Mouse (Mus musculus): ENCODE data around the gene Cd274. TPM values are rescaled to one million over a fixed set of nuclear protein-coding genes. Genes with fewer than 3 reads are reported as not detected.

Cd274 gene
- polyA plus RNA-seq (2017; shearing (Covaris generic)): 10 to 100 TPM; 37.7 to 48.6 TPM

DNA sequence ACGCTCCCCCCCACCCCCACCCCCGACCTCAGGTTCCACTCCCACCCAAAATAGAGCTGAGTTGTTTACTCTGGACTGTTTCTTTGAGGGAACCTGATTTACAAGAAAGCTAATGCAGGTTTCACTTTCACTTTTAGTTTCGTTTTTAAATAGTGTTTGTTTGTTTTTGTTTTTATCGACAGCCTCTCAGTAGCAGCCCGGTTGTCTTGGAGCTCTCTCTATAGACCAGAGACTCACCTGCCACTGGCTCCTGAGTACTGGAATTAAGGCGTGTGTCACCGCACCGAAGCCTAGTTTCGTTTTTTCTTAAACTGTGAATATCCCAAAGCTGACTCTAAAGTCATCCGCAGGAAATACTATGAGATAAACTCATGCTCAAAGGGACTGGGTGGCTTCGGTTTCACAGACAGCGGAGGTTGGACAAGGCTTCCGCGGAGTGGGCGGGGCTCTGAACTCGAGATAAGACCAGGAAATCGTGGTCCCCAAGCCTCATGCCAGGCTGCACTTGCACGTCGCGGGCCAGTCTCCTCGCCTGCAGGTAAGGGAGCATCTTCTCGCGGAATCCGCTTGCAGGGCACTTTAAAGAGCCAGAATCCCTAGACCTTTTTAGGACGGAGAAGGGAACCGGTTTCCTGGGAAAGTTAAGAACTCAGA lies at the start of gene Cd274, which contains the start of gene Plgrkt:
TSS of gene Cd274 (plus strand) at position 487 of the 654 bp plus-strand sequence.
TSS of gene Plgrkt (minus strand) at position 422 of the 654 bp plus-strand sequence.
- ATAC-seq: peak; percentile 82

DNA sequence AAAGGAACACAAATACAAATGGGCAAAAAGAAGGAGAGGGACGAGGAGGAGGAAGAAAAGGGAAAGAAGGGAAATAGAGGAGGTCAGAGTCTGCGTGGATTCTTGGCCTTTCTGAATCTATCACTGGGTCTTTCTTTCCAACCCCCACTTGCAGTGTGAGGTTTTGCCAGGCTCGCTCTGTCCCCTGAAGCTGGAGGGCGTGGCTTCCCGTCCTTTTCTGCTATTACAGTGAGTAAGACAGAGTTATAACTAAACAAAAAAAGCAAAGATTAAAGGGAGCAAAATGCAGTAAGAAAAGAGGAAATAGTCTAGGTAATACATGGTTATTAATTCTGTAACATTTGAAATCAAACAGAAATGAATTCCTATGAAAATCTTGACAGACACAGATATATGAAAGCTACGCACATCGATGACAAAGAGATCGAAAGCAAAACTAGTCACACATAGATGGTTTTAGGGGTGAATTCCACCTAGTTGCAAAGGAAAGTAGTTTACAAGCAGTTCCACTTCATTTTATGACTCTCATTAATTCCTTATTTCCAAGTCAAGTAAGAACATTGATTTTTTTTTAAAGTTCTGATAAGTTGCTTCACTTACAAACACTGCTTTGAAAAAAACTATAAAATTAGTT lies 43.7 kb upstream of the Cd274 start:
- ATAC-seq: peak; percentile 74

DNA sequence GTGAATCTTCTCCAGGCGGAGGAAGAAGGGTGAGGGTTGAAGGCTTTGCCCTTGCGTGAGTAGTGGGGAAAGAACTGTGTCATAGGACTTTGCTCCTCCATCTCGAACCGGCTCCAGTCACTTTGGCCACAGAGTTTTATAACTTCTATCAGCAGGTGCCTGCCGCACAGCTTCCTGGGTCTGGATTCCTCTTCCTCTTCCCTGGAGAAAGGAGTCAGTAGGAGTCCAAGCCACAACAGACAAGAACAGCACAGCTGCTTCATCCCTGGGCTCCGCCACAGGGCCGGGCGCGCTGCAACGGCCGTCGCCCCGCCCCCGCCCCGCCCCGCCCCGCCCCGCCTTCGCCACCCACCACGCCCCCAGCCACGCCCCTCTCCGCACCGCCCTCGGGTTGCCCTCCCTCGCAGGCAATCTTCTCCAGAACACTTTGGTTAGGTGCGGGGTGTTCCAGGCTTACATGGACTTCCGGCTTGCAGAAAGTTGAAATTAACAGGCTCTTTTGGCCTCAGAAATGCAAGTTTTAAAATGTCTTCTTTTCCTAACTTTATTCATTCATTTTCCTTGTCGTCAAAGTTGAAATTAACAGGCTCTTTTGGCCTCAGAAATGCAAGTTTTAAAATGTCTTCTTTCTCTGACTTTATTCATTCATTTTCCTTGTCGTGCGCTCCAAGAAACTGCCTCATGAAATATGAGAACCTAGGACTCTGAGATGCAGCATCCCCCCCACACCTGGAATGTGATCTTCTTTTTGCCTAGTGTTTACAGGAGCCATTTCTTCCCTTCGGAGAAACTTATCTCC lies 42.0 kb upstream of the Cd274 start, which contains the start of gene Insl6:
TSS of gene Insl6 (minus strand) at position 304 of the 799 bp plus-strand sequence.
- ATAC-seq: peak; percentile 64

DNA sequence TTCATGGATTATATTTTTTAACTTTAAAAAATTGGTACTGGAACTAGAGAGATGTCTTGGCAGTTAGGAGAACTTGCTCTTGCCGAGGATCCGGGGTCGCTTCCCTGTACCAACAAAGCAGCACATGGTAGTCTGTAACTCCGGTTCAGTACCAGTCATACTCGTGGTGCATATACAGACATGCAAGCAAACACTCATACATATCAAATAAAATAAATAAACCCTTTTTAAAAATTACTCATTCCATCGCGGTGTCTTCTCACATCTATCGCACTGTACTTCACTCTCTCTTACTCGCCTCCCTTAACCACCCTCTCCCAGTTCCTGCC lies 41.4 kb upstream of the Cd274 start:
- no peak for ATAC-seq

DNA sequence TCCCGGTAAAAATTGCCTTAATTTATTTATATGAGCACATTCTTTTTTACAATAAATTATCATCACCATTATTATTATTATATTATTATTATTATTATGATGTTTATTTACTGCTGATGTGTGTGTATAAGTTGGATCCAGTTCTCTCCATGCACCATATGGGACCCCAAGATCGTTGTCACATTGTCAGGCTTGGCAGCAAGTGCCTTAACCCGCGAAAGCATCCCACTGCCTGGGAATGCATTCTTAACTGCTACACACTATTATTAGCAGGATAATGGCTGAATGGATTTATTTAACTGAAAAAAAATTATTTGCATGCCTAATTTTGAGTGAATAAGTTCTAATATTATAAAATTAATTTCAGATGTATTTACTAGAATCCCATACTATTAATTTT lies 40.9 kb upstream of the Cd274 start:
- no peak for ATAC-seq

DNA sequence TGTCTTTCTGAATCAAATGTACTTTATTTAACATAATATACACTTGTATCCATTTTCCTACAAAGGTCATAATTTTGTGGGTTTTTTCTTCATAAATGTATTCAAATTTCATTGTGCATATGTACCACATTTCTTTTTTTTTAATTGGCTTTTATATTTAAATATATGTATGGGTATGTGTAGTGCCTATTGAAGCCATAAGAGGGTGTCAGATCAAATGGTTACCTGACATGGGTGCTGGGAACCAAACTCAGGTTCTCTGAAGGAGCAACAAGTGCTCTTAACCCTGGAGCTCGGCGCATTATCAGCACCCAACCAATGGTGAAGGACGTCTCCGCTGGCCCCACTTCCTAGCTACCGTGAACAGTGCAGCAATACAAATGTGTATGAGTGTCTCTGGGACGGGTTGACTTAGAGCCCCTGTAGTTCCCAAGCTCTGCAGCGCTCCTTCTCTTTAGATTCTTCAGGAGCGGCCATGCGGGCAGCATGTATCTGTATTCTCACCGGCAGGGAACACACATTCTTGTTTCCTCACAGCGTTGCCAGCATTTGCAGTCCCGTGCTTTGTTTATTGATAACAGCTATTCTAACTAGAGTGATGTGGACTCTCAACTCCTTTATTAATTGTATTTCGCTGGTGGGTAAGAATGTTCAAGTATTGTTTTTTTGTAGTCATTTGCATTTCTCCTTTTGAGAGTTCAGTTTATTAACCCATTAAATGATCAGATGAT lies 40.3 kb upstream of the Cd274 start:
- no peak for ATAC-seq

DNA sequence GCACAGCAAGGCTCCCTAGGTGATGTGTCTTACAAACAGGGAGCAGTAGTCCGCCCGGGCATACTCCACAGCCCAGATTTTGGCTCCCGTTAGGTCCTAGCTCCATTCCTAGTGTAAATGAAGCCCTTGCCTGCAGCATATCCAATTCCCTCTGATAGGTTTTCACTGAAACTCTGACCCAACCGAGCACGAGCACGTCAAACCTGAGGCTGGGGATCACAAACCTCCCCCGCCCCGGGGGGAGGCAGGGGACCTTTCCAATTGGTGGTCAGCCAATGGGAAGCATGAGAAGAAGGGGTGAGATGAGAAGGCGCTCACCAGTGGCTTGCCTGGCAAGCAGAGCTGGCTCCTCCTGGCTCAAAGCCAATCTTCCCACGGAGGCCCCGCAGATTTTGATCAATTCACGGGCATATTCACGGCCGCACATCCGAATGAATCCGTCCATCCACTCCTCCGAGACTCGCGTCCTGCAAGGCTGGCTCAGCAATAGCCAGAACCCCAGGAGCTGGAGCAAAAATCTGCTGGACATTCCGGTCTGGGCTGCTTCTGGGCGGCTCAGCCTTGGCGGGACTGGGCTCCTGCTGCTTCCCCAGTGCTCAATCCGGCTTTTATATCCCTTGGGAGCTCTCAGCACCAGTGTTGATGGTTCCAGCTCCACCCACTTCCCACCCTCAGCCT lies 33.0 kb upstream of the Cd274 start, which contains the start of gene Rln1:
TSS of gene Rln1 (minus strand) at position 603 of the 678 bp plus-strand sequence.
- ATAC-seq: no peak

DNA sequence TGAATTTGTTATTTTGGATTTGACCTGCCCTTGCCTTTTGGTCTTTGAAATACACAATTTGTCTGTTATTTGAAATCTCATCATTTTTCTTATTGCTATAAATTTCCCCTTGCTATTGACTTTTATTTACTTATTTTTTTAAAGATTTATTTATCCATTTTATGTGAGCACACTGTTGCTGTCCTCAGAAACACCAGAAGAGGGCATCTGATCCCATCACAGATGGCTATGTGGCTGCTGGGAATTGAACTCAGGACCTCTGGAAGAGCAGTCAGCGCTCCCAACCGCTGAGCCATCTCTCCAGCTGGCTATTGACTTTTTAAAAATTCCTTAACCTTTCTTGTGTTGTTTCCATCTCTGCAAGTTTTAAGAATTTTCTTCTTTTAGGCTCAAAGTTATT lies 30.6 kb upstream of the Cd274 start:
- no peak for ATAC-seq

DNA sequence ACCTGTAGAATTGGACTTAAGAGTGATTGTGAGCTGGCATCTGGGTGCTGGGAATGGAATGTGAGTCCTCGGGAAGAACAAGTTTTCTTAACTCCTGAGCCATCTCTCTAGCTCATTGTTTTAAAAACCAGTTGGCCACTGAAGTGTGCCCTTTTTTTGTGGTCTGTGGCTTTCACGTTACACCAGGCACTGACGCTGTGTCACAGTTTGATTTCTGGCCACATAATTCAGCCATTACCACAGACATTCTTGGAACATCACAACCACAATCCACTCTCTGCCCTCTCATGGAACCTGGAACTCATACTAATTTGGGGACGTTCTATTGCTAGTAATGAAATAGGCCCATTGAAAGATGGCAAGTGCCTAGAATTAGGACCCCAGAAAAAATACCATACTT lies 26.2 kb upstream of the Cd274 start:
- ATAC-seq: no peak

DNA sequence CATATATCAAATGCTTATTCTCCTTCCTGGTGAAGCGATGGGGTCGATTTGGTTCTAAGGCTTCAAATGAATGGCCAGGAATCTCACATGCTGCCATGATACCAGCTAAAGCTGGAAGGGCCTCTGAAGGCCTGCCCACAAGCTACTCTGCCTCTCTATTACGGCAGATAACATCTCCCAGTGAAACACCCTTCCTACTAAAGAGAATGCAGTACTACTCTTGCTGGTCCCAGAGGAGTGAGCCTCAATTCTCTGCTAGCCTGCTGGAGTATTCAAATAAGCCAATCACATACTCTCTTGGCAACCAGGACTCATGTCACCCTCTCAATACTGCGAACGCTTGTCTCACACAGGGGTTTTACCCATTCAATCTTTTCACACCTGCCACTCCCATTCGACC lies 25.0 kb upstream of the Cd274 start:
- no peak for ATAC-seq

DNA sequence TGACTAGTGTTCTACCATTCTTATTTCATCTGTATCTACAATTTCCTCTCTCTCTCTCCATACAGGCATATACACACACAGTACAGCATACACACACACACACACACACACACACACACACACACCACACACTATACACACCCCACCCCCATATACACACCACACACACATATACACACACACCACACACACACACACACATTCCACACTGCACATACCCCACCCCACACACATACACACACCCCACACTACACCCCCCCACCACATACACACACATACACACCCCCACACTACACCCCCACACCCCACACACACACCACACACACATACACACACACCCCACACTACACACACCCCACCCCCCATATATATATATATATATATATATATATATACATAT lies 22.4 kb upstream of the Cd274 start:
- ATAC-seq: no peak

DNA sequence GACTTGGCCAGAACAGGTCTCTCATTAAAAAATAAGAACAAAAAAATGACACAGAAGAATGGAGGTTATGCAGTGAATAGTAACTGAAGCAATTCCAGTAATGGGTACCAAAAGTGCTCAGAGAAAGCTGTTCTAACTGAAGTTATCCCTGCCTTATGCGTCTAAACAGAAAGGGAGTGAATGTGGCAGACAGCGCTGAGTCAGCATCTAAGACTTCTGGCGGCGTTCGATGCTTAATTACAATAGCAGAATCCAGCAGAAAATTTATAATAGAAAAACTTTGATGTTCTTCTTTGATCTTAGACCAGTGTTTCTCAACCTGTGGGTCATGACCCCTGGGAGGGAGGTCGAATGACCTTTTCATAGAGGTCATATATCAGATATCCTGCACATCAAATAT lies 21.6 kb upstream of the Cd274 start:
- ATAC-seq: no peak

DNA sequence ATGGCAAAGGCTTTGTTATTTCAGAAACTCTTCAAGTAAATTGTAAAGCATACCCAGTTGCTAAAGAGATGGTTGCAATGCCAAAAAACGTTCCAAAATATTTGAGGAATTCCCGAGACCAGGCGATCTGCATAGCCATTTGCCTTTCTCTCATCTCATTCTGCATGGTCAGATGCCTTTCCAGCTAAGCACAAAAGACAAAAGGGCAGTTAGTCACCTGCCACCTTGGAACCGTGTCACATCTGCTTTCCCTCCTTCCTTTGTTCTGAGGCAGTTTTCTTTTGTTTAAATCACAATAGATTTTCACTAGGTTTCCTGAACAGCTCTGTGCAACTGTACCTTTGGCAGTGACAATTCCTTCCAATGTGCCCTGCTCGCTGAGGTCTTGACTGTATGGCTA lies 16.3 kb upstream of the Cd274 start:
- ATAC-seq: no peak

DNA sequence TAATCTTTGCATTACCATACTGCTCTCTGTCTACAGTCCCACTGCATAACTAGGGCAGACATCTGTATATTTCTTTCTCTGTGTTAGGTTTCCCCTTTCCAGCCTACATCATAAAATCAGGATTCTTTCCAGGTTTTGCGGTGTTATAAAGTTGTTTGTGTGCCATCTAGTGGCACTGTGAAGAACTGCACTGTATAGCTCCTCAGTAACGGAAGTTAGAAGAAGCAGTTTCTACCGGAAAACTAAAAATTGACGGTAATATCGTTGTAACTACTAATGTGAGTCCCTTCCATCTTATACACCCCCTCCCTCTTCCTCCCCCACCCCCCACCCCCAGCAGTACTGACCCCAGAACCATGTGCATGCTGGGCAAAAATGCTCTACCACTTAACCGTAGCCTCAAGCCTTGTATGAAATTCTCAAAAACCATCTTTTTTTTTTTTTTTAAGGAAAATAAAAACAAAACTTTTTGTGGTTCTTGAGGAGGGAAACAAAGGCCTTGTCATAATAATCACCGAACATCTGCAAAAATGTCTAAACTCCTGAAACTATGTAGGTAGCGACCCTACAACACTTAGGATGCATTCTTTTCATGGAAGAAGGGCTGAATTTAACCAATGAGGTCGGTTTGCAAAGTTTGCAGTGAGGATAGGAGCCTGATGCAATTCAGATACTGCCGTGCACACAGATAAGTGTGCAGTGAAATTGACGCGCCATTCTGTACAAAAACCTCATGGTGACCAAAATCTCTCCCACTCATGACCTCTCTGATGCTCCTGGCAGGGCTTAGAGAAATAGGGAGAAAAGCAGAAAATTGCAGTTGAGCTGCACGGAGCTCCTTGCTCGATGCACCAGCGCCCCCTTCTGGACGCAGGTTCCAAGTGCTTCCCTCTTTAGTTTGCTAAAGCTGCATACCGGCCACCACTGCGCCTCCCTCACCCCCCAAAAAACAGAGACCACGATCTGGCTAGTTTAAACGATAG lies 12.1 kb upstream of the Cd274 start:
- ATAC-seq: peak; percentile 83

DNA sequence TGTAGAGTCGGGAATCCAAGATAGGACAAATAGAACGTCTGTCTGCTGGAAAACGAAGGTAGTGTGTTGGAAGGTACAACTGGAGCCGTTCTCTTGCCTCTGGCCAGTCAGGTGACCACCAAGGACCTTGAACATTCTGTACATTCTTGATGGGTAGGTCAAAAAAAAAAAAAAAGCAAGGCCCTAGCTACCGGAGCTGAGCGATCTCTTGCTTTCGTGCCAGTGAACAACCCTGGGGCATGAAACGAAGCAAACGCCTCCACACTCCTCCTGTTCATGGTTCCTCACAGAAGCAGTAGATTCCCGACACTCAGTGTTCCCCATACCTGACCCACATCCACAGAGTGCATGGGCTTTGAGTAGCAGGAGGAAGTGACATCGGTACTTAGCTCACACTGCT lies 11.0 kb upstream of the Cd274 start:
- no peak for ATAC-seq

DNA sequence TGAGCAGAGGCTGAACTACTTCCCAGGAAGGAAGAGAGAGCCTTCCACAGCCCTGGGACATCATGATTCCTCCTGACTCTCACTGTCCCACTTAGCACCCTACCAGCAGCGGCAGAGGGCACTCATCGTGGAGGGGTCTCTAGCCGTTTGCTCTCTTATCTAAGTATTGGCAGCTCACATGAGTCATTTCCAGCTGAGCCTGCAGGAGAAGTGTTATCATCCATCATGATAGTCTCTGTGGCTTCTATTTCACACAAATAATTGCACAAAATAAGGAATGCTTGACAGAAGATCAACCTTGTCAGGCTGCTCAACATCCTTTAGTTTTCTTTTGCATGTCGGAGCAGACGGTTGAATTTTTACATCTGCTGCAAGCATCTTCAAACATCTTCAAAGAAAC lies 7.0 kb upstream of the Cd274 start:
- no peak for ATAC-seq

DNA sequence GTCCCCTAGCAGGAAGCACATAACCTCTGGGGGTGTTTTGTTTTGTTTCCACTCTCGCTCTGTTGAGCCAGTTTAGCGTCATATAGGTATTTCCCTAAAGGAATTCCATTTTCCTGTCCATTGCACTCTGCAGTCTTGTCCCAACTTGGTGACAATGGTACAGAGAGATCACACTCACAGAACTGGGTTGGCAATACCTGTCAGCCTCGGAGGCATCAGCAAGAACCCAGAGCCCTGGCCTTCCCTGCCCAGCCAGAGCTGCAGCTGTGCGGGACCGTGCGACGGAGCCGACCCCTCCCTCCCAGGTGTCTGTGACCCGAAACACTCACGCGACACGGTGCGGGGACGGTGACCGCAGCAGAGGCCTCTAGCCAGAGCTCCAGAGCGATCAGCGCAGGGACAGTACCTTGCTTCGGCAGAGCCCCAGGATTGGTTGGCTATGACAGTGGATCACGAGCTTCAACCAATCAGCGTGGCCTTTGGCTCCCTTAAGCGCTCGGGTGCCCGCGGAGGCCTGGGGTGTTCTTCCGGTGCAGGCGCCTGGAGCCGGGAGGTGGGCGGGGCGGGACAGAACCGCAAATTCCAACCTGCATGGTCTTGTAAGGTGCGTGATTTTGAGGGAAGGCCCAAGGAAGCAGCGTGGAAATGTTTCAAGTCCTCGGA lies 5.7 kb upstream of the Cd274 start:
- peak; percentile 98 for ATAC-seq

DNA sequence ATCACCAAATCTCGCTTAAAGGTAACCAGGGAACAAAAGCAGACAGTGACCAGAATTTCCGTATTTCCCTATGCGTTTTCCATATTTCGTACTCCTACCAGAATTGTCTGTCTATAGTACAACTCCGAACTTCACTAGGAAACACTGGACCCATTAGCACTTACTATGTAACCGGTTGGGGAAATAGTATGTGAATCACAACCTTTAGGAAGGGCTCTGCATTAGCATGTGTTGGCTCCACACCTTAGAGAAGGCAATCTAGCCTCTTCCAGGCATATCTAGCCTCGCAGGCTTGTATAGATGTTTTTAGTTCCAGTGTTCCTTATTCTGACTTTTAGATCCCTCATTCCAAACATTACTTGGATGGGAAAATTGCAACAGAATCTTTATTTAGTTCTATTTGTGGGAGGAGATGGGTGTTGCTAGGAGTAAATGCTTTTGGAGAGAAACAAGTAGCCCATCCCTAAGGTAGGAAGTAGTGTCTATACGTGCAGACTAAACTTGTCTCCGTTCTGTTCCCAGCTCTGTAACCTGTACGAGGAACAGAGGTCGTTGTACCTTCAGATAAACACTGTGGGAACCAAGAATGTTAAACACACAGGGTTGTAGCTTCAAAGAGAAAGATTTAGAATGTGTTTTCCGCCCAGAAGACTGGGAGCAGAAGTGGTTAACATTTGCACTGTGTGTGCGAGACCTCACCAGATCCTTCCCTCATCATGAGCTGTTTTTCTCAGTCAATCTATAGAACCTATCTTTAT lies 4.9 kb upstream of the Cd274 start:
- ATAC-seq: no peak

DNA sequence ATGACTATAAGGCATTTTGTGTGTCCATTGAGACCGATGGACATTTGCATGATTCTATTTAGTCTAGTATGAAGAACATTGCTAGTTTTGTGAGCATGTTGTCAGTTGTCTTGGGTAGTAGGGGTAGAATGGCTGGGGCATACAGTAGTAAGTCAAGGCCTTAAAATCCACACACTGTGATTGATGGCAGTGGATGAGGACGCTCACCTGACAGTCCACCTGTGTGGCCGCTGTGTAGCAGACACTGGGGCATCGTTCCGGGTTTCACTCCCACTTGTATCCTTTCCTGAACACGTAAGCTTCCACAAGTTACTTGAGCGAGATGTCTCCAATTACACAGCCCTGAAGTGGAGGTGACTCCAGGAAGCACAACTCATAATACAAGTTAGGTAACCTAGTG lies 3.7 kb upstream of the Cd274 start:
- ATAC-seq: no peak

DNA sequence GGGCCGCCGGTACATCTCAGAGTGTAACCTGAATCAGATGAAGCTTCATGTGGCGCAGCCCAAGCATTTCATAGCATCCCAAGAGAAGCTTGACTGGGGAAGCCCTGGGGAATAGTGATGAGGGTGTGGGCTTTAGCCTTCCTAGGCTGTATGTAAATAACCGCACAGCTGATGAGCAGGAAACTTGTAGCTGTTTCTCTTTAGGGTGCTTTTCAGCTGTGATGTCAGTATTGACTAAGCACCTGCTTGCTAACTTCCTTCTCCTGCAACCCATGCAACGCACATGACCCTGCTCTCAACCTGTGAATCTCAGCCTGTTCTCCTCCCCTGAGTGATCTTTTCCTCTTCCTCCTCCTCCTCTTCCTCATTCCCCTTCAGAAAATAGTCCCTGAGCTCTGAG lies 3.2 kb upstream of the Cd274 start:
- peak; percentile 6 for ATAC-seq
